Mouse (Mus musculus) cerebellum, postnatal 14 days (tissue): ENCODE results near the gene Vmn2r30.
"Not testable (repeated sequence)": the region's sequence is repeated elsewhere in the genome, so short reads cannot be mapped to it uniquely, and the experiment has no call there.

Experiments
- DNase-seq, 2 experiments: peaks; one replicate each; pipeline ENCODE4 v3.0.0; 2021; ENCODE audit warnings: mixed read lengths in 2 of 2

Gene Vmn2r30

DNA sequence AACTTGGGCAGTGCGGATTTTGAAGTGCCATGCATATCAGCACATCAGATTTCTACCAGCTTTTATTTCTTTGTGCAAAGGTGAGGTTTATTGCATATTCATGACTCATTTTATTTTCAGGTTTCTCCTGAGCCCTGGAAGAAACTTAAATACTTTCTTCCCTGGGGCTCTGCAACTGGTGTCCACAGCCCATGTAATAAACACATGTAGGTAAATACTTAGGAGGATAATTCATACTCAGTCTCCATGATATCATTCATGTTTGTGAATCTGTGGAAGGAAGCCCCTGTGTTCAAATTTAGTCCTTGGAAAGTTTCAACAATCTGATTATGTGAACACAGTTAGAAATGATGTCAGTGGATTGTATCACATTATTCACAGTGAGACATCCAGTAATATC is at the start of gene Vmn2r30:
TSS of gene Vmn2r30 (minus strand) at position 101 of the 400 bp plus-strand sequence.
- not testable (repeated sequence) for DNase-seq

DNA sequence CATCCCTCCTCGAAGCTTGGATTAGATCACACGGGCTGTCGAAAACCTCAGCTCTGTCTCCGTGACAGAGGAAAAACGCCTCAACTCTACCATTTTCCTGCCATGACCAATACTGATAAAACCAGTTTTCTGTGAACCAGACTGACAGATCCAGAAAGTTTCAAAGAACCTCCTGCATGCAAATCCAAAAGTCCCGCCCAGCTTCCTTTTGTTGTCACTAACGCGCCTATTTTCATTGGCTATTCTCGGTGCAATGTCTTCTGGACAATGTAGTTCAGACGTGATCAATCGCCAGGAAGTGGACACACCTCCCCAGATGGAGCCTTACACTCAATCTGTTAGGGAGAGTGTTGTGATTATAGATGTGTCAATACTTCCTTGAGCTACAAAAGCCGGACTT is 37.0 kb upstream of the Vmn2r30 start, which contains the start of gene Gm45783:
TSS of gene Gm45783 (minus strand) at position 143 of the 400 bp plus-strand sequence.
- DNase-seq = peak; percentile 0 to 1

- peak; percentile 69 for DNase-seq
These were observed 41.8 kb downstream of the Vmn2r30 start for GRCm38 (mm10) chr7:7295595-7295994.

- no peak for DNase-seq
These were observed 56.0 kb downstream of the Vmn2r30 start for GRCm38 (mm10) chr7:7281383-7281782.

DNA sequence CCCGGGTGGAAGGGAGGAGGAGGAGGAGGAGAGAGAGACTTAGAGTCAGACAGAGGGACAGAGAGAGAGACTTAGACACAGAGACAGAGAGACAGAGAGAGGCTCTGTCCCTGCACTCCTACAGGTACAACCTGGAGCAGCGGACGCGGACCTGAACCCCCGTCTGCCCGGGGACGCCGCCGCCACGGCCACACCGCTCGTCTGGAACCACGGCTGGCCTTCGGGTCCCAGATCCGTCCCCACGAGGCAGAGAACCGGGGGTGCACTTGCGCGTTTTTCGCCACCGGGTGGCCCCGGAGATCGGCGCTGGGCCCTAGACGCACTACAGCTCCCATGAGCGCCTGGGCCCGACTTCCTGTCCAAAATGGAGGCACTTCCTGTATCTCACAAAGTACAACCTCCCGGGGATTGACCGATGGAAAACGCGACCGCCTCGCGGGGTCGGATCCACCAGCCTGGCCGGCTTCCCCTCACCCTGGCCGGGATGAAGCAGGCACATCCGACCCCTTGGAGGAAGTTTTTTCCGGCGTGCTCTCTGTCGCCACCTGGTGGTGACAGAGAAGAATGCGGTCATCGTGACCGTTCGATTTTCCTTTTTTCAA is 59.3 kb downstream of the Vmn2r30 start, which contains the start of gene Gm45844:
TSS of gene Gm45844 (minus strand) at position 324 of the 602 bp plus-strand sequence.
- DNase-seq = peak; percentile 93 to 95

DNA sequence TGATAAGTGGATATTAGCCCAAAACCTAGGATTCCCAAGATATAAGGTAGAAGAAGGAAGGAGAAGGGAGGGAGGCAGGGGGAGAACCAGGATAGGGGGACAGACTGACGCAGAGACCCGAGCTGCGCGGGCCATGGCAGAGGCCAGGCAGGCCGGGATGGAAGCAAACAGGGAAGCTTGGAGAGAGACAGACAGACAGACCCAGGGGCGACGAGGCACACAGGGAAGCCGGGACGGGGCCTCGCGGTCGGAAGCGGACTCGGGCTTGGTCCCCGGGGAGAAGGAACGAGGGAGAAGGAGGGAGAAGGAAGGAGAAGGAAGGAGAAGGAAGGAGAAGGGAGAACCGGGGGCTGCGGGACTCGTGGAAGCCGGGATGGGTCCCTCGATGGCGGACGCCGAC is 59.9 kb downstream of the Vmn2r30 start:
- peak in 1 of 2 experiments; percentile 62 for DNase-seq
